30 mouse cellular contexts compared by ENCODE assay signal in the genomic region with DNA sequence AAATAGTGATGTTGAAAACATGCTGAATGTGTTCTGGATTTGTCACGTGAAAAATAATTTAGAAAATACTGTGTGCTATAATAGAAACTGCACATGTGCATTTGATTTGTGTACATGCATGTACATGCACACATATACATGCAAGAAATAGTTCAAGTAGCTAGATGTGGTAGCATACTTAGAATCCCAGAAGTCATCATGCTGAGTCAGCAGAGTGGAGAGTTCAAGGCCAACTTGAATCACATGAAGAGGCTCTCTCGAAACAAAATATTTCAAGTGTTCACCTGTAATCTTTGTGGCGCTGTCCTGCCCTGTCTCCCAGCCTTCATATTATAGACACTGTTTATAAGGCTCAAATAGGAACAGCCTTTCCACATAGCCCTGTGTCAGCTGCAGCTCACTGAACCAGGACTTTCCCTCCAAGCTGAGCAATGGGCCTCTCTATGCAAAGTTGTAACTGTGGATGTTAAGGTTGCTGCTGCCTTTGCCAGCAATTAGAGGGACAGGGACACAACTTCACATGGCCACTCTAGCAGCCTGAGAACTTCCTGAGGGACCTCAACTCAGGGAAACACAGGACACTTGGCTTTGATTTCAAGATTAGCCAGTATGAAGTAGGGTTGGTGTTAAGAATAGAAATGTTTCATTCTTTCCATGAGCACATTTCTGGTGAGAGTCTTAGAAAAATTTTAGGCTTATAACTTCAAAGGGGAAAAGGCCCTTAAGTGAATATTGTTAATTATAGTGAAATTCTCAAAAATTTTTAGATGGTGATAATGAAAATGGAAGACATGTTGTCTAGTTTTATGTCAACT.
DNase-seq lines count a peak whose midpoint lies in the region; ATAC-seq and TF ChIP-seq lines count a peak whose summit lies in the region.
"Had no signal": no experiment of that assay in that cellular context is flagged by ENCODE, and none has a peak within 500 bp of the region (broad histone marks: within the 10 kb centered on the region; RNA-seq: fewer than 3 reads in every experiment).

No protein-coding gene starts in this region.

- no peak for TF ChIP-seq EP300 in lung, postnatal 0 days (IDR thresholded peaks at IDR 0.05)
- TF ChIP-seq EP300 in CH12.LX (IDR thresholded peaks at IDR 0.05; ENCODE audit: low read length): peak; percentile 74

- no peak for TF ChIP-seq POLR2A in CH12.LX (IDR thresholded peaks at IDR 0.05; ENCODE audit: low read depth, low read length)

- no peaks in the 10 kb centered on the region for H3K9me3 ChIP-seq in hindbrain, embryonic 10.5 days
- no peaks in the 10 kb centered on the region for H3K9me3 ChIP-seq in hindbrain, postnatal 0 days (ENCODE audit: low read length)
- no peaks in the 10 kb centered on the region for H3K9me3 ChIP-seq in lung, postnatal 0 days (ENCODE audit: low read length)
- H3K9me3 ChIP-seq in CH12.LX (replicated peaks; ENCODE audit: low read length): peaks cover 6% of the 10 kb centered on the region
- no peaks in the 10 kb centered on the region for H3K9me3 ChIP-seq in limb, embryonic 10.5 days (replicated peaks)
- H3K9me3 ChIP-seq in forebrain, embryonic 10.5 days: no peaks in the 10 kb centered on the region
- H3K9me3 ChIP-seq: embryonic facial prominence, embryonic 10.5 days; embryonic facial prominence, embryonic 13.5 days; forebrain, embryonic 13.5 days; G1E; heart, embryonic 12.5 days; heart, embryonic 15.5 days; intestine, embryonic 15.5 days had no signal

- H3K9ac ChIP-seq in hindbrain, postnatal 0 days (replicated peaks; ENCODE audit: low read length): no peak overlapping the region
- H3K9ac ChIP-seq in lung, postnatal 0 days (replicated peaks; ENCODE audit: low read depth): no peak overlapping the region
- H3K9ac ChIP-seq in CH12.LX (ENCODE audit: insufficient read depth, low read depth): no peak overlapping the region
- H3K9ac ChIP-seq: embryonic facial prominence, embryonic 13.5 days; forebrain, embryonic 13.5 days; heart, embryonic 12.5 days; heart, embryonic 15.5 days; hindbrain, embryonic 14.5 days; intestine, embryonic 15.5 days had no signal

- no peak for TF ChIP-seq CTCF in hindbrain, postnatal 0 days (IDR thresholded peaks at IDR 0.05; ENCODE audit: low read depth)
- no peak for TF ChIP-seq CTCF in lung, postnatal 0 days (IDR thresholded peaks at IDR 0.05)
- no peak for TF ChIP-seq CTCF in CH12.LX (conservative IDR thresholded peaks at IDR 0.05 in 1 of 2, IDR thresholded peaks at IDR 0.05 in 1 of 2; ENCODE audit: low read depth in 2 of 2, low read length in 2 of 2)

- in situ Hi-C loops in CH12.LX (cut with MboI; ENCODE audit: low pct_ligation_motif_present, low pct_unique_long_range_greater_than_20kb, low sequenced_read_pairs): no loop called here

- H3K27ac ChIP-seq in hindbrain, embryonic 10.5 days: no peak overlapping the region
- no peak overlapping the region for H3K27ac ChIP-seq in hindbrain, postnatal 0 days
- no peak overlapping the region for H3K27ac ChIP-seq in lung, postnatal 0 days (ENCODE audit: low read length)
- no peak overlapping the region for H3K27ac ChIP-seq in CH12.LX (ENCODE audit: insufficient read depth, low read depth)
- H3K27ac ChIP-seq in limb, embryonic 10.5 days: no peak overlapping the region
- H3K27ac ChIP-seq in forebrain, embryonic 10.5 days: no peak overlapping the region
- H3K27ac ChIP-seq: embryonic facial prominence, embryonic 10.5 days; embryonic facial prominence, embryonic 13.5 days; forebrain, embryonic 13.5 days; heart, embryonic 15.5 days; hindbrain, embryonic 14.5 days; intestine, embryonic 15.5 days had no signal

- no peak overlapping the region for H3K4me3 ChIP-seq in hindbrain, embryonic 10.5 days
- no peak overlapping the region for H3K4me3 ChIP-seq in hindbrain, postnatal 0 days (ENCODE audit: low read length)
- no peak overlapping the region for H3K4me3 ChIP-seq in lung, postnatal 0 days (ENCODE audit: low read depth, low read length)
- H3K4me3 ChIP-seq in CH12.LX (replicated peaks in 1 of 3; ENCODE audit: low read depth in 2 of 3, low read length in 2 of 3, poor library complexity in 1 of 3): no peak overlapping the region
- no peak overlapping the region for H3K4me3 ChIP-seq in limb, embryonic 10.5 days
- H3K4me3 ChIP-seq in forebrain, embryonic 10.5 days: no peak overlapping the region
- H3K4me3 ChIP-seq: embryonic facial prominence, embryonic 10.5 days; embryonic facial prominence, embryonic 13.5 days; erythroblast, embryonic 14.5 days; forebrain, embryonic 13.5 days; heart, embryonic 12.5 days; heart, embryonic 15.5 days; intestine, embryonic 15.5 days had no signal

- ATAC-seq in hindbrain, postnatal 0 days: no peak
- peak; percentile 33; the same call in 1 of the 2 replicates for ATAC-seq in lung, postnatal 0 days
- ATAC-seq: CD4-positive, CD25-positive, alpha-beta regulatory T cell, adult 4 months; forebrain, embryonic 13.5 days; forebrain, embryonic 16.5 days; intestine, embryonic 15.5 days had no signal

- dilution Hi-C loops in CH12.LX (cut with MboI; ENCODE audit: extremely low pct_ligation_motif_present, extremely low pct_unique_long_range_greater_than_20kb, low sequenced_read_pairs): no loop called here

- 99% methylated on average over 3 of the region's 3 CpGs for WGBS in hindbrain, embryonic 10.5 days
- 97% methylated on average over 3 of the region's 3 CpGs for WGBS in hindbrain, postnatal 0 days
- WGBS in lung, postnatal 0 days: 73% methylated on average over 3 of the region's 3 CpGs
- 94% methylated on average over 3 of the region's 3 CpGs for WGBS in limb, embryonic 10.5 days
- WGBS in forebrain, embryonic 10.5 days: 94% methylated on average over 3 of the region's 3 CpGs

- no peaks in the 10 kb centered on the region for H3K27me3 ChIP-seq in hindbrain, embryonic 10.5 days (ENCODE audit: insufficient read depth, poor library complexity, severe bottlenecking)
- H3K27me3 ChIP-seq in hindbrain, postnatal 0 days (ENCODE audit: insufficient read depth, low read length): no peaks in the 10 kb centered on the region
- H3K27me3 ChIP-seq in lung, postnatal 0 days (replicated peaks; ENCODE audit: insufficient read depth, low read length): no peaks in the 10 kb centered on the region
- H3K27me3 ChIP-seq in CH12.LX (replicated peaks): no peaks in the 10 kb centered on the region
- H3K27me3 ChIP-seq in limb, embryonic 10.5 days (ENCODE audit: low read depth, poor library complexity, severe bottlenecking): no peaks in the 10 kb centered on the region
- H3K27me3 ChIP-seq in forebrain, embryonic 10.5 days (ENCODE audit: poor library complexity, severe bottlenecking): no peaks in the 10 kb centered on the region
- H3K27me3 ChIP-seq: embryonic facial prominence, embryonic 13.5 days; forebrain, embryonic 13.5 days; heart, embryonic 15.5 days; intestine, embryonic 15.5 days had no signal

- peak; percentile 1 for DNase-seq in hindbrain, embryonic 10.5 days (ENCODE audit: low spot score)
- DNase-seq in hindbrain, postnatal 0 days (ENCODE audit: low spot score): no peak
- no peak for DNase-seq in lung, postnatal 0 days (ENCODE audit: low spot score)
- no peak for DNase-seq in lung, postnatal 36 days
- DNase-seq in CH12.LX (ENCODE audit: extremely low read depth): peak; percentile 44
- peak; percentile 17 for DNase-seq in limb, embryonic 10.5 days (ENCODE audit: low spot score)
- DNase-seq in forebrain, embryonic 10.5 days (ENCODE audit: extremely low spot score, low spot score): no peak
- no peak for DNase-seq in urinary bladder, adult 18-20 months (ENCODE audit: low spot score in 2 of 2)
- DNase-seq: adrenal gland, adult 8-10 months; adrenal gland, postnatal 25 days; cerebellum, adult 11-12 months; cerebellum, adult 8-10 months; cerebellum, postnatal 10 days; cerebellum, postnatal 36 days; embryo, embryonic 11 days; gastrocnemius, postnatal 10 days; gastrocnemius, postnatal 36 days; heart, postnatal 10 days; heart, postnatal 36 days had no signal

- no peak overlapping the region for H3K4me2 ChIP-seq in hindbrain, postnatal 0 days (ENCODE audit: low read depth, low read length)
- no peak overlapping the region for H3K4me2 ChIP-seq in lung, postnatal 0 days (replicated peaks; ENCODE audit: low read depth, low read length)
- no peak overlapping the region for H3K4me2 ChIP-seq in CH12.LX (ENCODE audit: insufficient read depth, low read depth, poor library complexity, severe bottlenecking)
- H3K4me2 ChIP-seq: embryonic facial prominence, embryonic 13.5 days; forebrain, embryonic 13.5 days; heart, embryonic 12.5 days; heart, embryonic 15.5 days; hindbrain, embryonic 14.5 days; intestine, embryonic 15.5 days had no signal

- H3K4me1 ChIP-seq in hindbrain, embryonic 10.5 days (replicated peaks): no peaks in the 10 kb centered on the region
- no peaks in the 10 kb centered on the region for H3K4me1 ChIP-seq in hindbrain, postnatal 0 days (ENCODE audit: insufficient read depth, low read length)
- no peaks in the 10 kb centered on the region for H3K4me1 ChIP-seq in lung, postnatal 0 days (ENCODE audit: insufficient read depth, low read depth, low read length)
- H3K4me1 ChIP-seq in CH12.LX (ENCODE audit: control insufficient read depth in 1 of 2, insufficient read depth in 2 of 2): peaks cover 9 to 24% of the 10 kb centered on the region in 2 experiments
- H3K4me1 ChIP-seq in limb, embryonic 10.5 days: no peaks in the 10 kb centered on the region
- H3K4me1 ChIP-seq in forebrain, embryonic 10.5 days: no peaks in the 10 kb centered on the region
- H3K4me1 ChIP-seq: embryonic facial prominence, embryonic 10.5 days; forebrain, embryonic 13.5 days; heart, embryonic 12.5 days; heart, embryonic 15.5 days; intestine, embryonic 15.5 days had no signal

- H3K36me3 ChIP-seq in hindbrain, embryonic 10.5 days: no peaks in the 10 kb centered on the region
- H3K36me3 ChIP-seq in hindbrain, postnatal 0 days (ENCODE audit: insufficient read depth, low read length): no peaks in the 10 kb centered on the region
- H3K36me3 ChIP-seq in lung, postnatal 0 days (ENCODE audit: insufficient read depth, low read length): no peaks in the 10 kb centered on the region
- H3K36me3 ChIP-seq in CH12.LX (replicated peaks in 1 of 2; ENCODE audit: control insufficient read depth in 1 of 2, insufficient read depth in 1 of 2, low read length in 1 of 2): no peaks in the 10 kb centered on the region
- H3K36me3 ChIP-seq in limb, embryonic 10.5 days: no peaks in the 10 kb centered on the region
- H3K36me3 ChIP-seq in forebrain, embryonic 10.5 days (replicated peaks): no peaks in the 10 kb centered on the region
- H3K36me3 ChIP-seq: embryonic facial prominence, embryonic 10.5 days; embryonic facial prominence, embryonic 13.5 days; G1E; heart, embryonic 12.5 days; heart, embryonic 15.5 days; intestine, embryonic 15.5 days had no signal

- no peak; the same call in none of the 2 replicates for TF ChIP-seq RAD21 in CH12.LX (IDR thresholded peaks at IDR 0.05; ENCODE audit: low read depth, low read length)

- H3K79me2 ChIP-seq in CH12.LX (replicated peaks; ENCODE audit: control insufficient read depth, extremely low read depth, insufficient read depth, poor library complexity, severe bottlenecking): no peaks in the 10 kb centered on the region

TF ChIP-seq in CH12.LX, 34 proteins besides CTCF, POLR2A, EP300 and RAD21 (continues in another document):
- no peak for TF ChIP-seq PAX5 (IDR thresholded peaks at IDR 0.05; ENCODE audit: low read length)
- TF ChIP-seq JUN (IDR thresholded peaks at IDR 0.05; ENCODE audit: insufficient read depth, low read depth, low read length): peak; percentile 68
- peak; percentile 61; the same call in 1 of the 2 replicates for TF ChIP-seq IRF4 (IDR thresholded peaks at IDR 0.05; ENCODE audit: low read depth, low read length)

Comparison
In these comparisons a context has a peak if more than half of its experiments do, and no peak if none do; other contexts are left out.
1. DNase-seq: peak in hindbrain, embryonic 10.5 days (single experiment), CH12.LX (single experiment) and limb, embryonic 10.5 days (single experiment); none in hindbrain, postnatal 0 days (single experiment), lung, postnatal 0 days (single experiment), lung, postnatal 36 days (single experiment), forebrain, embryonic 10.5 days (single experiment) and urinary bladder, adult 18-20 months (0 of 2).